Mouse (Mus musculus) ovary, postnatal 14 days (tissue): ENCODE data around the gene Rap2c.

Experiments
- DNase-seq: peaks from one replicate; pipeline ENCODE4 v3.0.0; 2022; ENCODE audit warnings: low spot score

Rap2c gene

DNA sequence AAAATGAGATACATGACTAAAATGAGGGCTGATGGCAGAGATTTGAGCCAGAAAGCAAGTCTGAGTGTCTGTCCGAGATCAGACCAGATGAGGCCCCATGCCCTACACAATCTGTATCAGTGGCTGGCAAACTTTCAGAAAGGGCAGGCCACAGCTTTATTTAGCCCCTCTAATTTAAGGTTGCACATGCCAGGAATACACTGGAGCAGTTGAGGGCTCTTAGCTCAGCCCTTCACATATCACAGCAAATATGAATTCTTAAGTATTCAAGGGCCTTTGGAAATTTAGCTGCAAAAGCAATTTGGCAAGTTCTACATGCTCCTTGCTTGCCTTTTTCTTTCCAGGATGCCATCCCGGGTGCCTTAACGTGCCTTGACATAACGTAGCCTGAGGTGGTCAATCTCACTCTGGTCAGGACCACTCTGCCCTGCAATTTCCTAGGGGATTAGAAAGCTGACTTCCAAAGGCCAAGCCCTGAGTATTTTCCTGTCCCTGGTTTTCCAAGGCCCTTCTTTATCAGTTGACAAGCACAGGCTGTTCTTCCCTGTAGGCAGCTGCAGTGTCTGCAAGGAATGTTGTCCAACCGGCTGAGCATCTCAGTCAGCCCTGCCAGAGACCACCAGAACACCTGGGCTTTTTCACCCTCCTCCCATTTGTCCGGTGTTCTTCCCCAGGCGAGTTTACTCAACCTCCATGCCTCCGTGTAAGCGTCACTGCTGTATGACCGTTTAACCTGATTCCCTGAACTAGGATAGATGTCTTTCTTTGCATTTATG lies 49.5 kb downstream of the Rap2c start:
- DNase-seq = no peak

DNA sequence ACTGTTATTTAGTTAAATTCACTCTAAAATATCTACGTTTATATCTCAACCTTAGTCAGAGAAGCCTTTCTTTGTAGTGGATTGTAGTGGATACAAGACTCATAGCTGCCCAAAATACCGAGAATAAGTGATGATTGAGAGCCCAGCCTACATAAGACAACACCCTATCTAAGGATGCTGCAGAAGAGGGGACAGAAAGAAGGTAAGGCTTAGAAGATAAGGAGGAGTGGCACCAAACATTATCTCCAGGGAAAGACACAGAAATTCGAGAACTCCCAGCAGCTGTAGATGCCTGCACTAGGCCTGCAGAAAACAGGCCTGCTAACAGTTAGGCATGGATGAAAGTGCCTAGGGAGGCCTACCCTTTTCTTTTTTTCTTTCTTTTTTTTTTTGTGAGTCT lies 52.7 kb downstream of the Rap2c start:
- no peak for DNase-seq

DNA sequence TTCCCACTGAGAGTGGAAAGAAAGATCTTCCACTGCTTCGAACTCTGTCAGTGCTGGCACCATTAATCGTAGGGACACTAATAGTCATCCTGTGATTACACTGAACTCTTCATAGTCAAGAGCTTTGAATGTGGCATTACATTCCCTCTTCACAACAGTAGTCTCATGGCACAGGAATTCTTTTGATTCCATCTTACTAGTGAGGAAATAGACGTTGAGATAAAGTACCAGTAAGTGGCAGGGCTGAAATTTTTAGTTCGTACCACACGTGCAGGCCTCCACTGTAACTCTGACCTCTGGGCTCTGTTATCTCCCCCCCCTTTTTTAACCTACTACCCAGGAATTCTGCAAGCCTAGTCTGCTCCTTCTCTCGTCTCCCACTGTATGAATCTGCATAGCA lies 54.9 kb downstream of the Rap2c start:
- DNase-seq = no peak
